Mouse (Mus musculus) kidney, embryonic 14.5 days (tissue): ENCODE results near the gene Ipmk. TPM values are rescaled to one million over a fixed set of nuclear protein-coding genes. Genes with fewer than 3 reads are reported as not detected.

Experiments used
- ATAC-seq: fragments of 200-750 bp; cut with Nextera tagmentation; 2 replicates; pipeline ENCODE4 v1.8.0; 2017; ENCODE audit warnings: moderate number of reproducible peaks, mild to moderate bottlenecking, moderate TSS enrichment, moderate library complexity; ENCODE audit not compliant: low FRiP score, low TSS enrichment
- H3K27ac ChIP-seq: fragments of 300-500 bp; sonication (generic); 2 replicates; pipeline ENCODE4 v1.5.1; 2014; ENCODE audit warnings: low read depth, mild to moderate bottlenecking, low read length, moderate library complexity, mixed read lengths
- H3K27me3 ChIP-seq: fragments of 300-500 bp; sonication (generic); 2 replicates; pipeline ENCODE4 v1.6.1; 2014; ENCODE audit warnings: mild to moderate bottlenecking, low read length; ENCODE audit not compliant: control insufficient read depth, insufficient read depth
- H3K36me3 ChIP-seq: fragments of 300-500 bp; sonication (generic); 2 replicates; pipeline ENCODE4 v1.6.1; 2014; ENCODE audit warnings: low read length, mixed read lengths; ENCODE audit not compliant: control insufficient read depth, insufficient read depth
- H3K4me1 ChIP-seq: fragments of 300-500 bp; sonication (generic); 2 replicates; pipeline ENCODE4 v1.6.1; 2014; ENCODE audit warnings: low read length, mixed read lengths; ENCODE audit not compliant: control insufficient read depth, insufficient read depth
- H3K4me2 ChIP-seq: fragments of 300-500 bp; sonication (generic); replicated peaks from 2 replicates; pipeline ENCODE4 v1.6.1; 2014; ENCODE audit warnings: low read depth, mild to moderate bottlenecking, low read length
- H3K4me3 ChIP-seq: fragments of 300-500 bp; sonication (generic); 2 replicates; pipeline ENCODE4 v1.5.1; 2014; ENCODE audit warnings: mild to moderate bottlenecking, low read length
- H3K9ac ChIP-seq: fragments of 300-500 bp; sonication (generic); 2 replicates; pipeline ENCODE4 v1.6.1; 2014; ENCODE audit warnings: low read depth, mild to moderate bottlenecking, low read length, moderate library complexity
- H3K9me3 ChIP-seq: fragments of 300-500 bp; sonication (generic); 2 replicates; pipeline ENCODE4 v1.6.1; 2016; ENCODE audit warnings: low read length; ENCODE audit not compliant: control insufficient read depth
- WGBS: fragments of 180-500 bp; shearing (Covaris S2); extraction: QIAGEN DNeasy Blood & Tissue Kit; methylation state at CpG from one replicate; pipeline ENCODE4 v1.1.7; 2014; 5-methylcytosine and 5-hydroxymethylcytosine counted together
- polyA plus RNA-seq: library from polyadenylated mRNA; unstranded; fragments of >200 nt; fragmentation: Nextera tagmentation; extraction: Ambion mirVana; gene quantifications from 2 replicates; pipeline ENCODE4 v1.2.1, GENCODE M21; 2014

Ipmk gene
- polyA plus RNA-seq, 1 experiment from 2014 or later = 22.0 TPM

GRCm38 (mm10) chr10:71476471-71477080, 129.0 kb downstream of the Ipmk start:
- WGBS = 69% methylated on average over 8 of the region's 8 CpGs
- no peak overlapping the region for H3K4me3 ChIP-seq
- ATAC-seq = no peak
- no peaks in the 10 kb centered on the region for H3K36me3 ChIP-seq
- H3K27me3 ChIP-seq = no peaks in the 10 kb centered on the region
- no peak overlapping the region for H3K4me2 ChIP-seq
- no peak overlapping the region for H3K27ac ChIP-seq
- no peak overlapping the region for H3K9ac ChIP-seq
- no peaks in the 10 kb centered on the region for H3K9me3 ChIP-seq
- H3K4me1 ChIP-seq = no peaks in the 10 kb centered on the region

GRCm38 (mm10) chr10:71477147-71477546, 129.6 kb downstream of the Ipmk start:
- Histone ChIP-seq H3K27ac (no peak overlapping the region), H3K4me2 (no peak overlapping the region), H3K4me1 (no peaks in the 10 kb centered on the region), H3K36me3 (no peaks in the 10 kb centered on the region), H3K9me3 (no peaks in the 10 kb centered on the region), H3K9ac (no peak overlapping the region), H3K27me3 (no peaks in the 10 kb centered on the region), H3K4me3 (no peak overlapping the region)
- ATAC-seq = no peak
- WGBS = 65% methylated on average over 4 of the region's 4 CpGs

- Histone ChIP-seq H3K4me3 (no peak overlapping the region), H3K27me3 (no peaks in the 10 kb centered on the region), H3K36me3 (no peaks in the 10 kb centered on the region), H3K9ac (no peak overlapping the region), H3K27ac (no peak overlapping the region), H3K9me3 (no peaks in the 10 kb centered on the region), H3K4me2 (no peak overlapping the region), H3K4me1 (no peaks in the 10 kb centered on the region)
- no peak for ATAC-seq
- WGBS = 10% methylated on average over 8 of the region's 8 CpGs
Observed at GRCm38 (mm10) chr10:71479700-71480325, 132.2 kb downstream of the Ipmk start.

Other genes starting within 250 kb of the Ipmk start
- gene Bicc1, start 188.1 kb upstream of the Ipmk start, polyA plus RNA-seq = 27.7 and 40.7 TPM in 2 replicates
- 87.7 and 103 TPM in 2 replicates for gene Tfam, start 109.5 kb upstream of the Ipmk start, polyA plus RNA-seq
- 81.7 and 83.1 TPM in 2 replicates for gene Ube2d1, start 62.5 kb upstream of the Ipmk start, polyA plus RNA-seq
- gene Cisd1, start 2.8 kb upstream of the Ipmk start, polyA plus RNA-seq = 111 and 130 TPM in 2 replicates